Mouse (Mus musculus): ENCODE measurements at regions not wholly inside any gene's neighbourhood (a gene's known extent, or its start where the extent isn't known, plus 50 kb on each side); places are given as distances from the start of the nearest gene placed in this dataset.

DNA sequence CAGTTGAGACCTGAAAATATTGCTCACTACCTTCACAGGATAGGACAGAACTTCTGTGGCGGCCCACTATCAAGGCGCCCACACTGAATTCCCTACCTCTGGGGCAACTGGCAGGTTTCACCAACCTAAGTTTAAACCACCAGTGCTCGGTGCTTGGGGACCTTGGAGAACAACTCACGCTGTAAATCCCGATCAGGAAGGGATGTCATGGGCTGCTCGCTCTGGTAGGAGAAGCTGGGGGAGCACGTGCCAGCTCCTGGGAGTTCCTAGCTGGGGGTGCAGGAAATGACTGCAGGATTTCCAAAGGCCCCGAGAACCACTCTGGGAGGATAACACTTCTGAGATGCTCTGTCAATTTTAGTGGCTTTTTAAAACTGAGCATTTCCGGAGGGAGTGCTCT is 138.4 kb upstream of the Klf14 start:
- TF ChIP-seq CTCF (IDR thresholded peaks at IDR 0.05; ENCODE audit: insufficient read depth, low read length) = no peak
- TF ChIP-seq POLR2A (IDR thresholded peaks at IDR 0.05; ENCODE audit: borderline replicate concordance, extremely low read depth, low read depth, low read length) = no peak

Measured in lung, adult 2 months (tissue).